Mouse (Mus musculus): Measurements from ENCODE around the gene Gm5737. TPM values are rescaled to one million over a fixed set of nuclear protein-coding genes. Genes with fewer than 3 reads are reported as not detected.

Gene Gm5737
- not detected in 2 replicates for polyA plus RNA-seq (2015; fragmentation: Nextera tagmentation; extraction: Ambion mirVana)

DNA sequence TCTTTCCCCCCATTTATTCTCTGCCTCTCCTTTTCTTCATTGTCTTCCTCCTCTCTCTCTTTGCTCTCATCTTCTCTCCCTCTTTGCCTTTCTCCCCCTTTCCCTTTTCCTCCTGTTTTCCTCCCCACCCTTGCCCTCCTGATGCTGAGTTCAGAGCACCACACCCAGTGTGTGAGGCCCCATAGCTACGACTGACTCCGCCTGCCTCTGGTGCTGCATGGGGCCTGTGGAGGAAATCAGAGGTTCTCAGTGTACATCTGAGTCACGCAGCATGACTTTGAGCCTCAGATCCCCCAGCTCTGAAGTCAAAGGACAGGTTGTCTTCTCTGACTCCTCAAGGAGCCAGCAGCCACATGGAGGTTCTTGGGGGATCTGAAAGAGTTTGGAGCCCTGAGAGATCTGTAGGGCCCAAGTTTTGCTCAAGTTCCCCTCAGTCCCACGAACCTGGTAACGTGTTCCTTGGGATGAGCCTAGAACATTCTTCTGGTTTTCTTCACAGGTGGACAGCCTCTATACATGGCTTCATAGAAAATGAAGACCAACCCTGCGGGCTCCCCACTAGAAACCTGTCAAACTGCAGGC is at the start of gene Gm5737:
TSS of gene Gm5737 (plus strand) at position 532 of the 582 bp plus-strand sequence.
- DNase-seq (ENCODE audit: low spot score): no peak

DNA sequence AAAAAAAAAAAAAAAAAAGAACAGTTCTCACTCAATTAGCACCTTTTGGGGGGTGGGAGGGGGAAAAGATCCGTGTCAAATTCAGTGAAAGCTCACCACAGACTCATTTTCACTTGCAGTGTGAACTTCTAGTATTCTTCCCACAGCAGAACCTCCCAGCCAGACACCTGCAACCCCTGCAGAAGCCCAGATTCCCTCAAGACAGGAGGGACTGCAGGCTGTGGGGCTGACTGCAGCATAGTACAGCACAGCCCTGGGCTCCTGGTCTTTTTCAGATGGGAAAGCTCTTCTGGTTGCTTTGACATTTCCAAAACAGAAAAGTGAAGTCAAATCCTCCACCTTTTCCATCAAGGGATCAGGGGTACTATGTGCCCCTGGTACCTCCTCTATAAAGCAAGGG is 44.8 kb upstream of the Gm5737 start:
- no peak for DNase-seq (ENCODE audit: low spot score)

DNA sequence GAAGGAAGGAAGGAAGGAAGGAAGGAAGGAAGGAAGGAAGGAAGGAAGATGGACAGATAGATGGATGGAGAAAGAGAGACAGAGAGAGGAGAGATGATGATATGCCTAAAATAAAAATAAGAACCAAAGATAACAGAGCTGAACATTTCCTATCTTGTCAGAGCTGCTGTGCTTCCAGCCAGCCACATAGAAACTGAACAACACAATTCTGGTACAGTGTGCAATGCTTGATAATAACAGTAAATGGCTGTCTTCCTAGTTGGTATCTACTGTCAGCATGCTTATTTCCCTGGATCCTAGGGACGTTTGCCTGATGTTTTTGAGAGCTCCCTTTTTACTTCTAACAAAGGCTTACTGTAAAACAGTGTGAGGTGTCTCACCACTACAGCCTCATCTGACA is 40.8 kb upstream of the Gm5737 start:
- DNase-seq (ENCODE audit: low spot score): no peak

DNA sequence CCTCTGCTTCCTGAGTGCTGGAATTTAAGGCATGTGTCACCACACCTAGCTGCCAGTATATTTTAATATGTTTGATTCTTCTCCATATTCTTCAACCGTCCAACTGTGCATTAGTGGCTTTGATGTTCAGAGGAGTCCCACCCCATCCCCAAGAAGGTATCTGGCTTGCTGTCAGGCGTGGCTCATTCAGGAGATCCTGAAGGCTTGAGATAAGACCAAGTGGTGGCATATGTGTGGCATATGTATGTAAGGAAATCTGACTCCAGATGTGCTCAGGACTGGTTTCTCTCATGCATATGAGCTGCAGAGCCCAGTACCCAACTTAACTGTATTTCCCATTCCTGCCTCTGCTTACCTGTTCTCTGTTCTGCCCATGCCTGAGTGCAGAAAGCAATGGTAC is 34.2 kb upstream of the Gm5737 start:
- no peak for DNase-seq (ENCODE audit: low spot score)

DNA sequence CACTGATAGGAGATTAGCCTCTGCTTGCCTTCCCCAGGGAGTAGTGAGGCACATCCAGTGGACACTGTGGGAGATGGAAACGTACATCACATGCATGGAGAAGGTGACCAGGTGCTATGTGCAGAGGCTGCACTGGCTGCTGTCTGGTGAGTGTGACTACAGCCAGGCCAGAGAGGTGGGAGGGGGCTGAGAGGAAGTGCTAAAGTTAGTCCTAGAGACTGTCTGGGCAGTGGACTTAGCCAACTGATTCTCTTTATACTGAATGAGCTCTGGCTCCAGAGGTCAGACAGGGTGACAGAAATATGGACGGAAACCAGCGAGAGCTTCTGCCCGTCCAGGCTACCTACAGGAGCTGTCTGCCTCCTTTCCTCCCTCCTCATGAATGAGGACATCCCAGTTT is 16.6 kb upstream of the Gm5737 start:
- no peak for DNase-seq (ENCODE audit: low spot score)

DNA sequence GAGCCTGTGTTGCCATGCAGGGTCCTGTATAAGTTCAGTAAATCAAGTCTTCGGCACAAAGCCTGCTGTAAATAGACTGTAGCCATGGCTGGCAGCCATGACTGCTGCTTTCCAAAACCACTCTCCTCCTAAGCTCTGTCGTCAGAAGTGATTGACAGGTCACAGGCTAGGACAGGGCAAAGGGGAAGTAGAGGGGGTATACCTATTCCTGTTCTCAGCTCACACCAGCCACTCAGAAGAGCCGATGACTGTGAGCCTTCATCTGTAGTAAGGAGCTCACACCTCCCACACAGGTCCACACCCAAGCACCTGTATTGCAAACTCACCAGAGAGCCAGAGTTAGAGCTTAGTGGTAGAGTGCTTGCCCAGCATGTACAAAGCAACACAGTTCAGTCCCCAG is 15.8 kb upstream of the Gm5737 start:
- no peak for DNase-seq (ENCODE audit: low spot score)

DNA sequence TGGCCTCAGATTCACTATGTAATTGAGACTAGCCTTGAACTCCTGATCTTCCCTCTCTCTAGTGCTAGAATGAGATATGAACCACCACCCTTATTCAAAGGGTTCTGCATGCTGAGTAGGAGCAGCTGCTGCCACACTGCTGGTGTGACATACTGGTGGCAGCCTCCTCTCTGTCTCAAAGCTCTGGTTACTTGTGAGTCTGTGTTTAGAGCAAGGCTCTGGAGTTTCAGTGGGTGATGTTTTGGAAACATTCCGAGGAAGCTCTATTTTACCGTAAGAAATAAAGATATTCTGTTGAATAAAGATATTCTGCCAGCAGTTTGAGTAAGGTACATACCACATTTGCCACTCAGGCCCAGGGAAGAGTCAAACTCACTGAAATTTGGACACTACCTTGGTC is 8.9 kb upstream of the Gm5737 start:
- DNase-seq (ENCODE audit: low spot score): no peak

DNA sequence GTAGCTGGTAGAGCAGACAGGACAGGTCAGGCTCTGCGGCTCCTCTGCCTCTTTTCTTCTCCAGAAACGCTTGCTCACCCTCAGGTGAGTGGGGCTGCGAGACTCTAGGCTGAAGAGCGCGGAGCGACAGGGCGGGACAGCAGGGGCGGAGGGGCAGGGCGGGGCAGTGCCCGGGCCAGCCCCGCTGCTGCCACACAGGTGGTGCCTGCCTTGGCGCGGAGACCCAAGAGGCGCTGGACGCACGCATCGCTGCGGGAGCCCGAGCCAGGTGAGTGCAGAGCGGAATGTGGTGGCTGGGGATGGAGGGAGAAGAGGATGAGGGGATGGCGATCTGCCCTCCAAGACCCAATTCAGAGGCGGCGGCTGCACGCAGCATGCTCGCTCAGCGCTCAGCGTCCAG is 2.5 kb upstream of the Gm5737 start:
- DNase-seq (ENCODE audit: low spot score): no peak

DNA sequence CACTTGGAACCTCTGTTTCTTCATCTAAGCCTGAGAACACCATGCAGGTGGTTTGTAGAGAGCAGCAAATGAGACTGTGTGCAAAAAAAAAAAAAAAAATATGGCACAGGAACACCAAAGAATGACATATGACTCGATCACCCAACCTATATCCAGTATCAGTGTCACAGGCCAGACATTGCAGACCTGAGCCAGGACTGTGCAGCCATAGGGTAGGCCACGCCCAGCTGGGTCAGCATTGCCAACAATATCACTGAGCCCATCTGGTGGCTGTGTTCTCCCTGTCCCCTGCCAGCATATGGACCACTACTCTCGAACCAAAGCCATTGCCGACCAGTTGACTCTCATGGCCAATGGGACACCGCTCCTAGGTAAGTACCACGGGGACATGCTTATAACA is 5.4 kb downstream of the Gm5737 start:
- no peak for DNase-seq (ENCODE audit: low spot score)

DNA sequence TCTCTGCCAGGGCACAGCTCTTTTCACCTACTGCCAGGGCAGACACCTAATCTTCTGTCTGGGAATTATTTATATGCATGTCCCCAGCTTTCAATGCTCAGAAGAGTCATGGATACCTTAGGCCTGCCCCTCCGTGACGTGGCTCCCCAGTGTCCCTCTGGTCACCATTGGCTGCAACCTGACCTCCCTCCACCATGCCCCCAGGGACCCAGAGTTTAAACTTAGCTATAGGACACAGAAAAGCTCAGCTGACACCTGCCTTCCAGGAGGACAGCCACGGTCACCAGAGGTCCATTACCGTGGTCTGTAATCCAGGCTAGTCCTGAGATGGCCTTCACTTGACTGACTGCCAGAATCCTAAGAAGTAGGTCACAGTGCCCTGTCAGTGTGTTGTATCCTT is 7.2 kb downstream of the Gm5737 start:
- DNase-seq (ENCODE audit: low spot score): no peak

DNA sequence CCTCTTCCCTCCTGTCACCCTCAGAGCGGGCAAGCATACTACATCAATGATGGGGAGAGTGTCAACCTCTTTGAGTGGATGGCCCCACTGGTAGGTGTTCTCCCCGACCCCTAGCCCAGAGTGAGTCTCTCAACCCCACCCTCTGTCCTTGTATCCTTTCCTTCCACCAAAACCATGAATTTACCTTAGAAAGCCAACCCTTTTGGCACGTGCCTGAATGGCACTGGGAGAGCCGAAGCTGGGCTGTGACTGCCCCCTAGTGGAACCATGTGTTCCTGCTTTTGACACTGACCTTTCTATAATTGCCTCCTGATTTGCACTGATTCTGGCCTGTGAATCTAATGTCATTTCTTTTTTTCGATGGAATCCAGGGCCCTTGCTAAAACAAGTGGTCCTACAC is 11.1 kb downstream of the Gm5737 start:
- DNase-seq (ENCODE audit: low spot score): peak; percentile 52

DNA sequence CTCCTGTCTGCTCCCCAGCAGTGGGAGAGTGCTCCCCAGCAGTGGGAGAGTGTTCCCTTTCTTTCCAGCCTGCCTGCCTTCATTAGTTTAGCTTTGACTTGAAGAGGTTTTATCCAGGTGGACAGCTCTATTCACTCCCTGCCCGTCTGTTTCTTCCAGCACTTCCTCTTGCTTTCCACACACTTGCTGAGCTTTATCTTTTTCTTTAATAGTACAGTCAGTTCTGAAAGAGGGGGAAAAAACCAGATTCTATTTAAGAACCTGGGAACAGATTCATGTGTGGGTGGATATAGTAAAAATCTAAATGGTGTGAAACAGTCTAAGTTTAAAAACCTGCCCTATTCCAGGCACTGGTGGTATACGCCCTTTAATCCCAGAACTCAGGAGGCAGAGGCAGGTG is 12.9 kb downstream of the Gm5737 start:
- DNase-seq (ENCODE audit: low spot score): no peak

DNA sequence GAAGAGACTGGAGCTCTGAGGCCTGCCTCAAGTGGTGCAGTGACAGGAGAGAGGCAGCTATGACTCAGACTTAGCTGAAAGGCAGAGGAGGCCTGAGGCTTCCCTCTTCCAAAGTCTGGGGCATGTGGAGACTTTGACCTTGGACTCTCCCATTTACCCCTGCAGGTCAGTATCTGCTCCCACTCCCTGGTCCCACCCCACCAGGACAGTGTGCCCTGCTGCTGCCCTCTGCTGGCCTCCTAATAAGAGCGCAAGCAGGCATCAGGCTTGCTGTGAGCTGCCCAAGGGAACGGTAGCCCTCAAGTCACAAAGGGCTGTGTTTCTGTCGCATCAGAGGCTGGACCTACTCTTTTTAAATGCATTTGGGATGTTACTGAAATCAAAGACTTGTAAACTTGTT is 14.2 kb downstream of the Gm5737 start:
- no peak for DNase-seq (ENCODE audit: low spot score)

DNA sequence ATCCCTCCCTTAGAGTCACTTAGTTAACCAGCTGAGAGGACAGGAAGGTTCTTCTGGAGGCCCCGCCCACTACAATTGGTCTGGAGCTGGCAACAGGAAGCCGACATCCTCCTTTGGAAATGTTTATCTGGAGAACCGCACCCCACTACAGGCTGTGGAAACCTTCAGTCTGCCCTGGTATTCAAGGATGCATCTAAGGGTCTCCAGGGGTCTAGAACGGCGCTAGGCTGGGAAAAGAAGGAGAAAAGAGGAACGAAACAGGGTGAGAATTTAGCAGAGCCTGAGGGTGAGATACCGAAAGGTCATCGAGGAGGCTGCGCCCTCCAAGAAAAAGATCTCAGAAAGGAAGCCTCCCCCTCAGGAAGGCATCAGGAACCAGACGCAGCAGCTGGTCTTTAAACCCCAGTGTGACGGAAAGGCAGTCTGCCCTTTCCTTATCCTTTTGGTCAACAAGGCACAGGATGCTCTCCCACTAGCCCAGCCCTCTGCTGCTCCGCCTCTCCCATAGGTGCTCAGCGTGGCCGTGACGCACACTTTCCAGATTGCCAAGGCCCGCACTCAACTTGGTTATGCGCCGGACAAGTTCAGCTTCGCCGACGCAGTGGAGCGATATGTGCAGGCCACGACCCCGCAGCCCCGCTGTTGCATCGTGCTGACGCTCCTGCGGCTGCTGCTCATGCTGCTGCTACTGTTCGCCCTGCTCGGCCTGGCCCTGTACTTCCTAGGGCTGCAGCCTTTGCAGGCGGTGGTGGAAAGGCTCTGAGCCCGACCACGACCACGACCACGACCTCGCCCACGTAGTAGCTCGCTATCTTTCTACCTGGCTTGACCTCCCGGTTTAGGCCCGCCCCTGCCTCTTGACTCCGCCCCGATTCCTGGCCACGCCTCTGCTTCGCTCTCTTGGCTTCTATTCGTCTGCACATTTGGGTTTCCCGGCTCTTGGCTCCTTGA is 18.5 kb downstream of the Gm5737 start:
- peak; percentile 44 for DNase-seq (ENCODE audit: low spot score)

DNA sequence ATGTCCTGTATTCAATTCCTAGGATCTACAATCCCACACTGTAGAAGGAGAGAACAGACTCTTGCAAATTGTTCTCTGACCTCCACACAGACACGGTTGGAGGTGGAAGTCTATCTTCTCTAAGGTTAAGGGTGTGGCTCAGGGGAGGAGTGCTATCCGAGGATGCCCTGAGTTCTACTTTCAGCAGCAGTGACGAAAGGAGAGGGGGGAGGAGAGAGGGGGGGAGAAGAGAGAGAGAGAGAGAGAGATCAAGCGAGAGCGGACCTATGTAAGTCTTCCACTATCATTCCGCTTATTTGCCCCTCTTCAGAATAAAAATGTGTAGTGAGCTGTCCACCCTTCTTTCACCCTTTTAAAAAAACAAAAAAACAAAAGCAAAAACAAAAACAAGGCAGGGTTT is 22.3 kb downstream of the Gm5737 start:
- DNase-seq (ENCODE audit: low spot score): peak; percentile 30

DNA sequence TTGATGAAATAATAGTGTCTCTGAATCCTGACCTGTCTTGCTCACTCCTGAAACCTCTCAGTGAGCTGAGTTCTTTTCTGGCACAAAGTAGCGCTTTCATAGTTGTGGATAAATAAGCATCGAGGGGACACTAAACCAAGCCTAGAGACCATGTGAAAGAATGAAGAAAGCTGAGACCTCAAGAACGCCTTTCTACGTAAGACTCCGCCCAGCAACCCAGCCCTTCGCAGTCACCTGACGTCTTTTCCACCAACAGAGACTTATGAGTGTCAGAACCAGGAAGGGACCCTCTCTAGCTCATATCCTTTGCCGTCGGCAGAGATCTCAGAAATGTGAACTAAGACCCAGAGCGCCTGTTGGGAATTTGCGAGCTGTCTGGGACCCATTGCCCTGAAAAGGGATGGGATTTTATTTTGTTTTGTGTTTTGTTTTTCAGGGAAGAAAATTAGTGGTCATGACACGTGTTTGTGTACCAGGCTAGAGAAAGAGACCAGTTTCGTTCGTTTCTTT is 22.8 kb downstream of the Gm5737 start:
- peak; percentile 90 for DNase-seq (ENCODE audit: low spot score)

DNA sequence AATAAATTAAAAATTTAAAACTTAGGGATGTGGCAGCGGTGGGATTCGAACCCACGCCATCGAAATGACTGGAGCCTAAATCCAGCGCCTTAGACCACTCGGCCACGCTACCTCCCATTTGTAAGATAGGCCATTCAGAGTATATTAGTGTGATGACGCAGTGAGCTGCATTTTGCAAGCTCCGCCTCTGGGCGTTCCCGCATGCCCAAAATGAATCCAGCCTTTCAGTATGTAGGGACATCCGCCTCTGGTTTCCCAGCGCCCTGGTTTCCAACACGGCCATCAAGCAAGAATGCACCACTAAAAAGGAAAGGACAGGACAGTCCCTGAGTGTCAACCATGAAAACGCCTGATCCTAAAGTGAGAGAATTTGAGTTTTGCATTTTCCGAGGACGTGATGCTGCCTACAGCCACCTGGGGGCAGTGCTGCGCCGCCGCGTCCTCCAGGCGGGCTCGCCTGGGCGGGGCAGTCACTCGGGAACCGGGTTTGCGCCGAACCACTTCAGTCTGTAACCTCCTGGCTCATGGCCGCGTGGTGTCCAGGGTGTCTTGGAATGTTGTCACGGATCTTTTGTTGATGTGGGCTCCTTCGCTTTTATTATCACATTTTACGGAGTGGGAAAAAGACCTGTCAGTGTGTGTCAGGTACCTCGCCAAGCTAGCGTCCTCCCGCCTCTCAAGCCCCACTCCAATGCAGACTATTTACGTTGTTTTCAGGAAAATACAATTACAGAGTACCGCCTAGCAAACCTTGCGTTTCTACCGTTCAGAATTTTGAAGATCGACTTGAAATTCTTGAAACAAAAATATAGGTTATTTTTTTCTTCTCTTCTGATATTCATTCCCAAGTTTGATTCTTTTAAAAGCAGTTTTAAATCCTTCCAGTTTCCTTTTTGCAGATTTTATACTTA is 23.5 kb downstream of the Gm5737 start:
- DNase-seq (ENCODE audit: low spot score): peak; percentile 98

DNA sequence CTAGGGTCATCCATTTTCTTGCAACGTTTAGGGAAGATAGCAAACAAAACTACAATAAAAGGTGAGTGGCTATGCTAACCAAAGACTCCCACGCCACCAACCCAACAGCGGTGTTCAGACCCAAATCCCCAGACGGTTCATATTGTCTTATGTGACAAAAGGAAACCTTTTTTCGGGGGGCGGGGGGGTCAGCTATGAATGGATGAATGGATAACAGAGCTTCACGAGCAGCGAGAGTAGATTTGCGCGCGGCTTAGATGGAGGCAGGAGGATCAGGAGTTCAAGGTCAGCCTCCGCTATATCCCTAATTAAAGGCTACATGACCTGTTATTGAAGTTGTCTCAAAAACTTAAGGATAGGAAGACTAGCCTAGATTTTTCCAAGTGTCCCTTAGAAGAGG is 24.2 kb downstream of the Gm5737 start:
- DNase-seq (ENCODE audit: low spot score): peak; percentile 41

DNA sequence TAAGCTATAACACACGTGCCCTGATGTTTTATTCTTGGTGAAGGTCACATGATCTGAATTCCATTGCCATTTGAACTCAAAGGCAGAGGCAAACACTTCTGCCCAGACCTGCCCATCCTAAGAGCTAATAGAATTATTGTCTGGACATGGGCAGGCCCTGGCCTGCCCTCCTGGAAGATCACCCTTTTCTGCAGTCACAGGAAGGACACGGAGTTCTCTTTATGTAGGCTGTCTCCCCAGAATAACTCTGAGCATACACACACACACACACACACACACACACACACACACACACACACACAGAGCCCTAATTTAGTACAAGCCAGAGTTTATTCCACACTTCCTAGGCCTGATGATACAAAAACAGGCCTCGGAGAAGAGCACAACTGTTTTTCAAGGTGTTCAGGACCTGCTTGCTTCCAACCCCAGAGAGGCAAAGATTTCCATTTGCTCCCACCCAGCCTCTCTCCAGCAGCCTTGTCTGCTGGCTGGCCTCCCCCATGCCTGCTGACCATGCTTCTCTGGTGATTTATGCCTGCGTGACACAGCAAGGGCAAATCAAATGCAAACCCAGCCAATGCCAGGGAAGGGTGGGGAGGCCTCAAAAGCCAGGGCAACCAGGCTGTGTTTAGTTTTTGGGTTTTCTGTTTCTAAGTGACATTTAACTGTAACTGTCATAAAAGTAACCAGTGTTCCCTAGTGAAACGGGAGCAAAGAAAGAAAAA is 26.4 kb downstream of the Gm5737 start:
- DNase-seq (ENCODE audit: low spot score): no peak

DNA sequence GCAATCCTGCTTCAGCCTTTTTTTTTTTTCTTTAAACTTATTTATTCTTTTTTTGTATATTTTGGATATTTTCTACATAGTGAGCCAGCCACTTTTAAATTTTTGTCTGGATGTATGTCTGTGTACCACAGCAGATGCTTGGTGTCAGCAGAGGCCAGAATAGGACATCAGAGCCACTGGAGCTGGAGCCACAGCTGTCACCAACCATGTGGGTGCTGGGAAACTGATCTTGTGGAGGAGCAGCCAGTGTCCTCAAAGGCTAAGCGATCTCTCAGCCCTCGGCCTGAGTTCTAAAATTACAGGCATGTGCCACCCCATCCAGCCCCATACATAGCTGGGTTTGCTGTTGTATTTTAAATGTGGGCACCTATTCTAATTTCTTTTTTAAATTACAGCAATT is 27.6 kb downstream of the Gm5737 start:
- DNase-seq (ENCODE audit: low spot score): no peak

Data from thymus, postnatal 0 days (tissue).